Mouse (Mus musculus) intestine, embryonic 15.5 days (tissue): ENCODE results near the gene Tbc1d4. TPM values are rescaled to one million over a fixed set of nuclear protein-coding genes. Genes with fewer than 3 reads are reported as not detected.

Experiments used
- ATAC-seq: fragments of 200-750 bp; cut with Nextera tagmentation; 2 replicates; pipeline ENCODE4 v1.8.0; 2017; ENCODE audit warnings: moderate TSS enrichment, moderate library complexity
- H3K27ac ChIP-seq: fragments of 300-500 bp; sonication (generic); 2 replicates; pipeline ENCODE4 v1.5.1; 2015; ENCODE audit warnings: mild to moderate bottlenecking, inconsistent platforms
- H3K27me3 ChIP-seq: fragments of 300-500 bp; sonication (generic); replicated peaks from 2 replicates; pipeline ENCODE4 v1.6.1; 2015; ENCODE audit warnings: inconsistent platforms
- H3K36me3 ChIP-seq: fragments of 300-500 bp; sonication (generic); 2 replicates; pipeline ENCODE4 v1.6.1; 2015; ENCODE audit warnings: inconsistent platforms
- H3K4me1 ChIP-seq: fragments of 300-500 bp; sonication (generic); replicated peaks from 2 replicates; pipeline ENCODE4 v1.6.1; 2015; ENCODE audit warnings: inconsistent platforms
- H3K4me2 ChIP-seq: fragments of 300-500 bp; sonication (generic); replicated peaks from 2 replicates; pipeline ENCODE4 v1.6.1; 2015; ENCODE audit warnings: mild to moderate bottlenecking, inconsistent platforms
- H3K4me3 ChIP-seq: fragments of 300-500 bp; sonication (generic); replicated peaks from 2 replicates; pipeline ENCODE4 v1.5.1; 2015; ENCODE audit warnings: inconsistent platforms
- H3K9ac ChIP-seq: fragments of 300-500 bp; sonication (generic); 2 replicates; pipeline ENCODE4 v1.6.1; 2015; ENCODE audit warnings: inconsistent platforms
- H3K9me3 ChIP-seq: fragments of 300-500 bp; sonication (generic); 2 replicates; pipeline ENCODE4 v1.6.1; 2016; ENCODE audit warnings: inconsistent platforms
- WGBS: fragments of 180-500 bp; shearing (Covaris S2); methylation state at CpG from one replicate; pipeline ENCODE4 v1.1.7; 2015; 5-methylcytosine and 5-hydroxymethylcytosine counted together
- polyA plus RNA-seq: library from polyadenylated mRNA; unstranded; fragments of >200 nt; fragmentation: Nextera tagmentation; extraction: Ambion mirVana; gene quantifications from 2 replicates; pipeline ENCODE4 v1.2.1, GENCODE M21; 2015

Tbc1d4 gene
- polyA plus RNA-seq, 1 experiment from 2014 or later = 8.9 TPM

GRCm38 (mm10) chr14:101617680-101618079 lies 8.7 kb upstream of the Tbc1d4 start:
- no peaks in the 10 kb centered on the region for H3K36me3 ChIP-seq
- no peak overlapping the region for H3K9ac ChIP-seq
- WGBS = 90% methylated on average over 5 of the region's 5 CpGs
- ATAC-seq = no peak
- no peak overlapping the region for H3K27ac ChIP-seq
- H3K4me3 ChIP-seq = no peak overlapping the region
- no peaks in the 10 kb centered on the region for H3K27me3 ChIP-seq
- H3K9me3 ChIP-seq = no peaks in the 10 kb centered on the region
- H3K4me1 ChIP-seq = no peaks in the 10 kb centered on the region
- H3K4me2 ChIP-seq = no peak overlapping the region

GRCm38 (mm10) chr14:101616178-101616577 lies 7.2 kb upstream of the Tbc1d4 start:
- Histone ChIP-seq H3K4me3 (no peak overlapping the region), H3K27me3 (no peaks in the 10 kb centered on the region), H3K27ac (no peak overlapping the region), H3K9me3 (no peaks in the 10 kb centered on the region), H3K9ac (no peak overlapping the region), H3K4me2 (no peak overlapping the region), H3K36me3 (no peaks in the 10 kb centered on the region), H3K4me1 (no peaks in the 10 kb centered on the region)
- no peak for ATAC-seq
- 67% methylated on average over 9 of the region's 9 CpGs for WGBS

- H3K27me3 ChIP-seq = no peaks in the 10 kb centered on the region
- 50% methylated on average over 1 of the region's 1 CpGs for WGBS
- H3K9me3 ChIP-seq = no peaks in the 10 kb centered on the region
- ATAC-seq = no peak
- no peaks in the 10 kb centered on the region for H3K36me3 ChIP-seq
- H3K4me1 ChIP-seq = no peaks in the 10 kb centered on the region
- H3K4me2 ChIP-seq = no peak overlapping the region
- H3K4me3 ChIP-seq = no peak overlapping the region
- H3K27ac ChIP-seq = no peak overlapping the region
- no peak overlapping the region for H3K9ac ChIP-seq
Measured at GRCm38 (mm10) chr14:101613206-101613605, 4.2 kb upstream of the Tbc1d4 start.

GRCm38 (mm10) chr14:101610701-101611100 lies 1.7 kb upstream of the Tbc1d4 start:
- Histone ChIP-seq H3K36me3 (no peaks in the 10 kb centered on the region), H3K27ac (no peak overlapping the region), H3K9me3 (no peaks in the 10 kb centered on the region), H3K27me3 (no peaks in the 10 kb centered on the region), H3K4me2 (no peak overlapping the region), H3K4me1 (0 out of 2 replicates have a peak, but pooled peaks cover 8% of the 10 kb centered on the region), H3K9ac (no peak overlapping the region), H3K4me3 (no peak overlapping the region)
- no peak for ATAC-seq
- 77% methylated on average over 10 of the region's 10 CpGs for WGBS

GRCm38 (mm10) chr14:101607631-101608518 lies 1.1 kb downstream of the Tbc1d4 start:
- H3K9ac ChIP-seq = peak overlapping the region; percentile 80
- peak overlapping the region; percentile 100 for H3K4me2 ChIP-seq
- ATAC-seq = peak; percentile 60
- under 1% methylated on average over 62 of the region's 62 CpGs for WGBS
- H3K9me3 ChIP-seq = no peaks in the 10 kb centered on the region
- H3K36me3 ChIP-seq = no peaks in the 10 kb centered on the region
- H3K4me3 ChIP-seq = peak overlapping the region; percentile 88
- H3K27ac ChIP-seq = peak overlapping the region; percentile 70; the same call in 1 of the 2 replicates
- 0 out of 2 replicates have a peak, but pooled peaks cover 8% of the 10 kb centered on the region for H3K4me1 ChIP-seq
- H3K27me3 ChIP-seq = no peaks in the 10 kb centered on the region

- H3K27ac ChIP-seq = no peak overlapping the region
- H3K4me1 ChIP-seq = 0 out of 2 replicates have a peak, but pooled peaks cover 8% of the 10 kb centered on the region
- H3K9me3 ChIP-seq = no peaks in the 10 kb centered on the region
- H3K27me3 ChIP-seq = no peaks in the 10 kb centered on the region
- no peaks in the 10 kb centered on the region for H3K36me3 ChIP-seq
- H3K4me3 ChIP-seq = no peak overlapping the region
- H3K4me2 ChIP-seq = no peak overlapping the region
- ATAC-seq = no peak
- H3K9ac ChIP-seq = no peak overlapping the region
- WGBS = 65% methylated on average over 2 of the region's 2 CpGs
Measured at GRCm38 (mm10) chr14:101605843-101606242, 3.1 kb downstream of the Tbc1d4 start.

GRCm38 (mm10) chr14:101602851-101603250 lies 6.1 kb downstream of the Tbc1d4 start:
- H3K36me3 ChIP-seq = no peaks in the 10 kb centered on the region
- 0 out of 2 replicates have a peak, but pooled peaks cover 5% of the 10 kb centered on the region for H3K4me1 ChIP-seq
- no peaks in the 10 kb centered on the region for H3K9me3 ChIP-seq
- H3K27ac ChIP-seq = no peak overlapping the region
- H3K27me3 ChIP-seq = no peaks in the 10 kb centered on the region
- no peak overlapping the region for H3K4me2 ChIP-seq
- WGBS = 62% methylated on average over 3 of the region's 3 CpGs
- no peak overlapping the region for H3K9ac ChIP-seq
- no peak overlapping the region for H3K4me3 ChIP-seq
- no peak for ATAC-seq

GRCm38 (mm10) chr14:101597096-101597715 lies 11.8 kb downstream of the Tbc1d4 start:
- no peak overlapping the region for H3K27ac ChIP-seq
- H3K4me3 ChIP-seq = no peak overlapping the region
- WGBS = 88% methylated on average over 12 of the region's 14 CpGs
- ATAC-seq = no peak
- H3K9me3 ChIP-seq = no peaks in the 10 kb centered on the region
- no peak overlapping the region for H3K9ac ChIP-seq
- no peak overlapping the region for H3K4me2 ChIP-seq
- no peaks in the 10 kb centered on the region for H3K36me3 ChIP-seq
- H3K4me1 ChIP-seq = no peaks in the 10 kb centered on the region
- no peaks in the 10 kb centered on the region for H3K27me3 ChIP-seq

GRCm38 (mm10) chr14:101596691-101597090 lies 12.3 kb downstream of the Tbc1d4 start:
- 96% methylated on average over 9 of the region's 9 CpGs for WGBS
- Histone ChIP-seq H3K9me3 (no peaks in the 10 kb centered on the region), H3K4me3 (no peak overlapping the region), H3K36me3 (no peaks in the 10 kb centered on the region), H3K4me1 (no peaks in the 10 kb centered on the region), H3K4me2 (no peak overlapping the region), H3K27ac (no peak overlapping the region), H3K9ac (no peak overlapping the region), H3K27me3 (no peaks in the 10 kb centered on the region)
- no peak for ATAC-seq

GRCm38 (mm10) chr14:101595301-101596080 lies 13.5 kb downstream of the Tbc1d4 start:
- Histone ChIP-seq H3K4me2 (no peak overlapping the region), H3K27me3 (no peaks in the 10 kb centered on the region), H3K9ac (no peak overlapping the region), H3K36me3 (no peaks in the 10 kb centered on the region), H3K4me1 (no peaks in the 10 kb centered on the region), H3K4me3 (no peak overlapping the region), H3K9me3 (no peaks in the 10 kb centered on the region), H3K27ac (no peak overlapping the region)
- 88% methylated on average over 13 of the region's 13 CpGs for WGBS
- ATAC-seq = no peak

GRCm38 (mm10) chr14:101594001-101594400 lies 15.0 kb downstream of the Tbc1d4 start:
- no peak for ATAC-seq
- 76% methylated on average over 5 of the region's 5 CpGs for WGBS
- no peak overlapping the region for H3K9ac ChIP-seq

GRCm38 (mm10) chr14:101593340-101593739 lies 15.7 kb downstream of the Tbc1d4 start:
- no peak overlapping the region for H3K27ac ChIP-seq
- 83% methylated on average over 7 of the region's 7 CpGs for WGBS

More at GRCm38 (mm10) chr14:101594001-101594400, 15.0 kb downstream of the Tbc1d4 start:
- Histone ChIP-seq H3K27ac (no peak overlapping the region), H3K9me3 (no peaks in the 10 kb centered on the region), H3K4me1 (no peaks in the 10 kb centered on the region), H3K27me3 (no peaks in the 10 kb centered on the region), H3K4me2 (no peak overlapping the region), H3K36me3 (no peaks in the 10 kb centered on the region), H3K4me3 (no peak overlapping the region)

More at GRCm38 (mm10) chr14:101593340-101593739, 15.7 kb downstream of the Tbc1d4 start:
- Histone ChIP-seq H3K4me1 (no peaks in the 10 kb centered on the region), H3K4me2 (no peak overlapping the region), H3K36me3 (no peaks in the 10 kb centered on the region), H3K9ac (no peak overlapping the region), H3K9me3 (no peaks in the 10 kb centered on the region), H3K27me3 (no peaks in the 10 kb centered on the region), H3K4me3 (no peak overlapping the region)
- no peak for ATAC-seq
